Mouse (Mus musculus): ENCODE data around the gene Gtf2ird1. TPM values are rescaled to one million over a fixed set of nuclear protein-coding genes. Genes with fewer than 3 reads are reported as not detected.

The Gtf2ird1 gene
- polyA plus RNA-seq, 1 experiment from 2014 or later = 74.5 TPM

DNA sequence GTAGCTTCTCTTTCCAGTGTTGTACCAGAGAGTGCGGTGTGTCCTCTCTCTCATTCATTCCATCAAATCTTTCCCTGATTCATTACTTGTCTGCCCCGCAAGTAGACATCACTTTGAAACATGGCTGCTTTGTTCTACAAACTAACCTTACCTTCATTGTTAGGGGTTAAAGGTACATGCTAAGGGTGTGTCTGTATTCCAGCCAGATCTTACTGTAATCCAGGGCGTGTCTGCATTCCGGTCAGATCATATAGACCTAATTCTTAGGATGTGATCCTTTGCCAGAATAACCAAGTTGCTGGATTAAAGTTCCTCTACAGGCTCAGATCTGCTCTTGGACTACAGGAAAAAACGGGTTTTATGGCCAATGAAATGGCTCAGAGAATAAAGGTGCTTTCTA lies 36.8 kb downstream of the Gtf2ird1 start:
- Histone ChIP-seq H3K4me1 (replicated peaks) (peaks cover 7% of the 10 kb centered on the region; the same call in 1 of the 2 replicates), H3K36me3 (peaks cover 33% of the 10 kb centered on the region), H3K9me3 (no peaks in the 10 kb centered on the region), H3K9ac (no peak overlapping the region), H3K27me3 (no peaks in the 10 kb centered on the region), H3K4me2 (no peak overlapping the region), H3K4me3 (no peak overlapping the region), H3K27ac (0 out of 2 replicates have a peak overlapping the region, but pooled peaks have one; percentile 8)
- ATAC-seq (ENCODE audit: low FRiP score) = no peak
- WGBS = 94% methylated on average over 5 of the region's 5 CpGs

DNA sequence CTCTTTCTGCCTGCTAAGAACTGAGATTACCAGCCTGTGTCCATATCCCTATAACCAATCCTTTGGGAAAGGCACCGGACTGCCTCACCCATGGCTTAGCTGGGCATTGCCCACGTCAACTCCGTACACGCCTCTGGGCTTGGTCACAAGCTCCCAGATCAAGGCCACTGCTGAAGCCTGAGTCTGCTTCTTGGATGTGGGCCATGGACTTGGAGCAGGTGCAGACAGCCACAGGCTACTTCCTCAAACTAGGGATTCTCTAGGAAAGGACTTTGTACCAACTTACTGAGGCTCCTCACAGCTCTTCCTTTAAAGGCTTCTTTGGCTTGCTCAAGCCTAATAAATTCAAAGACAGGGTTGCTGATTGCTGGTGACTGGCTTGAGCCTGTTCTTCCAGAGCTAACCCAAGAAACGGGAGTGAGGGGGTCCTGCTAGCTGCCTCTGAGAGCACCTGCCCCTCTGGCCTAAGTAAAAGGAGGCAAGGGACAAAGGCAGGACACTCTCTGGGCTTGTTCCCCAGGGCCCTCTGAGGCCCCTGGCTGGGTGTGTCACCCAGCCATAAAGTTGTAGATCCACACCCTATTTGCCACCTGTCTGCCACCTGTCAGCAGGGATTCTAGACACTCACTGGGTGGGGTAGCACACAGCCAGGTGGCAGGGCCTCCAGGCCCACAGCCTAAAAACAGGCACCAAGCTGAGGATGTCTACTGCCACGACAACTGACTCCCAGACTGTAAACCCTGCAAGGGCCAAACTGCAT lies 38.0 kb downstream of the Gtf2ird1 start:
- Histone ChIP-seq H3K27me3 (no peaks in the 10 kb centered on the region), H3K4me3 (no peak overlapping the region), H3K9ac (no peak overlapping the region), H3K36me3 (peaks cover 45% of the 10 kb centered on the region), H3K9me3 (no peaks in the 10 kb centered on the region), H3K27ac (no peak overlapping the region), H3K4me2 (no peak overlapping the region), H3K4me1 (replicated peaks) (peaks cover 7% of the 10 kb centered on the region; the same call in 1 of the 2 replicates)
- ATAC-seq (ENCODE audit: low FRiP score) = no peak
- WGBS = 97% methylated on average over 6 of the region's 6 CpGs

GRCm38 (mm10) chr5:134412341-134412740 lies 44.2 kb downstream of the Gtf2ird1 start:
- no peak overlapping the region for H3K27ac ChIP-seq
- no peaks in the 10 kb centered on the region for H3K9me3 ChIP-seq
- H3K4me2 ChIP-seq = no peak overlapping the region
- no peaks in the 10 kb centered on the region for H3K4me1 ChIP-seq (replicated peaks)
- H3K4me3 ChIP-seq = no peak overlapping the region
- H3K9ac ChIP-seq = no peak overlapping the region
- WGBS = 92% methylated on average over 2 of the region's 2 CpGs
- no peaks in the 10 kb centered on the region for H3K27me3 ChIP-seq
- no peak for ATAC-seq (ENCODE audit: low FRiP score)
- H3K36me3 ChIP-seq = peaks cover 93% of the 10 kb centered on the region

DNA sequence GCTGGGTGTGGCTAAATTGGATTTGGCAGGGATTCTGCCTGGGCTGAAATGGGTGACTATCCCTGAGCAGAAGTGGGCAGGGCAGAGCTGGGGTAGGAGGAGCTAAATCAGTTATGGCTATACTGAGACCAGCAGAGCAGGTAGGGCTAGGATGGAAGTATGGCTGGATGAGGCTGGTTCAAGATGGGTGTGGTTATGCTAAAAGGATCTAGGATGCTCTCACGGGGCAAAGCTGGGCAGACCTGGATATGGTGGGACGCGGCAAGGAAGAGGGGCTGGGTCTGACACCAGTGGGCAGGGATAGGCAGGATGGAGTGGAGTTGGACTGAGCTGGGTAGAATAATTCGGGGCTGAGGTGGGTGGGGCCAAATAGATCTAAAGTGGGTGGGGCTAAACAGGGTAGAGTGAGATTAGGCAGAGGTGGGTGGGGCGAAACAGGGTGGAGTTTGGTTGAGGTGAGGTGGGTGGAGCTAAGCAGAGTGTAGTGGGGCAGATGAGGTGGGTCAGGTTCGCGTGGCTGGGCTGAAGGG lies 46.1 kb downstream of the Gtf2ird1 start:
- over 99% methylated on average over 7 of the region's 7 CpGs for WGBS
- Histone ChIP-seq H3K27ac (no peak overlapping the region), H3K27me3 (no peaks in the 10 kb centered on the region), H3K4me2 (no peak overlapping the region), H3K36me3 (peaks cover 93% of the 10 kb centered on the region), H3K4me1 (replicated peaks) (no peaks in the 10 kb centered on the region), H3K9me3 (no peaks in the 10 kb centered on the region), H3K4me3 (no peak overlapping the region), H3K9ac (no peak overlapping the region)
- peak; percentile 32; the same call in 1 of the 2 replicates for ATAC-seq (ENCODE audit: low FRiP score)

DNA sequence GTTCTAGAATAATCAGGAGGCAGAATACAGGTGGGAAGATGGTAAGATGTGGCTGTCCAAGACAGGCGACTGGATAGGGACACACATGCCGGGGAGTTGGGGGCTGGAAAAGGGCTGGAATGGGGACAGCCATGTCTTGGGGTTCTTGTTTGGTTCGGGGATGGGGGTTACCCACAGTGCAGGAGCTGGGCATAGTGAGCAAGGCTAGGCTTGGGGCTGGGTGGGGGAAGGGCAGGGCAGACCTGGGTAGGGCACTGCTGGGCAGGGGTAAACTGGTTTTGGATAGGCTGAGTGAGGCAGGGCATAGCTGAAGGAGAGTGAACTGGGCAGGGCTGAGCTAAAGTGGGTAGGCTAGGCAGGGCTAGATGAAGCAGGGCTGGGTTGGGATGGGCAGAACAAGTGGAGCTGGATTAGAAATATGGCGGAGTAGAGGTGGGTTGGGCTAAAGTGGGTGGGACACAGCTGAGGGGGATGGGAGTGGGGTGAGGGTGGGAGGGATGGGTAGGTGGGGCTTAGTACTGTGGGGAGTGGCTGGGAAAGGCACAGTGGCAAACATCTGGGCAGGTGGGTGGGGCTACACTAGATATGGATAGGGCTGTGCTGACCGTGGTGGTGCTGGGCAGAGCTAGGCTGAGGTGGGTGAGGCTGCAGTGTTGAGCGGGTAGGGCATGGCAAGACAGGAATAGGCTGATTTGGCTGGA lies 46.8 kb downstream of the Gtf2ird1 start:
- ATAC-seq (ENCODE audit: low FRiP score) = 0 out of 2 replicates have a peak, but pooled peaks have one; percentile 17
- H3K4me3 ChIP-seq = no peak overlapping the region
- no peak overlapping the region for H3K9ac ChIP-seq
- H3K4me1 ChIP-seq (replicated peaks) = no peaks in the 10 kb centered on the region
- H3K36me3 ChIP-seq = peaks cover 93% of the 10 kb centered on the region
- no peaks in the 10 kb centered on the region for H3K9me3 ChIP-seq
- H3K4me2 ChIP-seq = no peak overlapping the region
- no peaks in the 10 kb centered on the region for H3K27me3 ChIP-seq
- over 99% methylated on average over 6 of the region's 6 CpGs for WGBS
- H3K27ac ChIP-seq = no peak overlapping the region

DNA sequence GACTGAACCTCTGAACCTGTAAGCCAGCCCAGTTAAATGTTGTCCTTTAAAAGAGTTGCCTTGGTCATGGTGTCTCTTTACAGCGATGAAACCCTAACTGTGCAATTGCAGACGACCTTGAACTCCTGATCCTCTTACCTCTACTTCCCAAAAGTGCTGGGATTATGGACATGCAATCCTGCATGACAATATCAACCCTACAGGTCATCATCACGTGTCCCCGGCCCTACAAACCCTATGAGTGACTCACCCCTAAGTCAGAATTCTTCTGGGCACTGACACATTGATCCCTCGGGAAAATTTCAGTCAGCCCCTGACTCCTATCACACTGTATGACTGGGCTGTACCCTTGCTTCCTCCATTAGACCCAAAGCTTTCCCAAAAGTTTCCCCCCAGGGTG lies 48.4 kb downstream of the Gtf2ird1 start:
- Histone ChIP-seq H3K36me3 (peaks cover 96% of the 10 kb centered on the region), H3K9ac (no peak overlapping the region), H3K27me3 (no peaks in the 10 kb centered on the region), H3K4me1 (replicated peaks) (no peaks in the 10 kb centered on the region), H3K9me3 (no peaks in the 10 kb centered on the region), H3K4me2 (no peak overlapping the region), H3K27ac (no peak overlapping the region), H3K4me3 (no peak overlapping the region)
- no peak for ATAC-seq (ENCODE audit: low FRiP score)
- 95% methylated on average over 5 of the region's 5 CpGs for WGBS

DNA sequence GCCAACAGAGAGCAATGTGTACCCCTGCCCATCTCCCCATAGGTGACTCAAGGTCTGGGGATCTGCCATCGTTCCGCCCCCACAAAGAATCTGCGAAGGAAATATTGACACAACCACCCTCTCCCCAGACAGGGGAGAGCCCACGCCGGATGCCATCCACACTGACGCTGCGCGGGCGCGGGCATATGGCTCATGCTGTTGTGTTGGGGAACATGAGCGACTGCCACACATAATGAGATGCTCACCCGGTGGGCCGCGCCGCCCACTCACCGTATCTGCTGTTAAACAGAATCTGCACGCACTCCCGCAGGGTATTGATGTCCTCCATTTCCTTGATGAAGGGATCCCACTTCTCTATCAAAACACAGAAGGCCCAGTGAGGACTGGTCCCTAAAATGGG lies 54.7 kb downstream of the Gtf2ird1 start:
- no peaks in the 10 kb centered on the region for H3K9me3 ChIP-seq
- ATAC-seq (ENCODE audit: low FRiP score) = no peak
- H3K27ac ChIP-seq = no peak overlapping the region
- no peak overlapping the region for H3K4me2 ChIP-seq
- H3K27me3 ChIP-seq = no peaks in the 10 kb centered on the region
- H3K36me3 ChIP-seq = peaks cover 99% of the 10 kb centered on the region
- 94% methylated on average over 18 of the region's 18 CpGs for WGBS
- 0 out of 2 replicates have a peak, but pooled peaks cover under 1% of the 10 kb centered on the region for H3K4me1 ChIP-seq (replicated peaks)
- H3K4me3 ChIP-seq = no peak overlapping the region
- H3K9ac ChIP-seq = no peak overlapping the region

DNA sequence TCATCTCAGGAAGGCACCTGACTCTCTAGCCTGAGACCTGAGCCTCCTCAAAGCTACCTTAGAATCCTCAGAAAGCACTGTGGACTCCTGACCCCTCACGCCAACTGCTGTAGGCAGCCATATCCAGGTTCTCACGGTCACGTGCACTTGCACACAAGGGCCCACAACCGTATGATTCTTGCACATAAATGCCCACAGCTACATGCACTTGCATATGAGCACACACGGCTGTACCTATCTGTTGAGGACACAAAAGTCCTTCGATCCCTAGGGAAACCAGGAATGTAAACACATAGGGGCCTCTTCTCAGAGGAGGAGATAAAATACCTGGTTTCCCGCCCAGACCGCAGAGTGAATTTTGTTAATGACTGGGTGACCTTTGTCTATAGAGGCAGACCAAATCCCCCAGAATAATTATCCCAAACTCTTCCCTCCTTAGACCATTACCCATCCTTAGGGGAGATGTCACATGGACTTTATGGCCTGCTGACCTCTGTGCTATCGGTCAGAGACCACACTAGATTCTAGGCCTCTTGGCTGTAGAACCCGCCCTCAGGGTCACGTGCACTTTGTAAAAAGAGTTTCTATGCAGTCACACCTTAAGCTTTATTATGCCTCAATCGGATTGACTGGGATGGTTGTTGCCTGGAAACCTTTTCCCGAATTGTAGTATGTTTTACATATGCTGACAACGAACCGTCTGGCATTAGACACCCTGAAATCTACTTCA lies 58.9 kb downstream of the Gtf2ird1 start:
- no peaks in the 10 kb centered on the region for H3K27me3 ChIP-seq
- no peak overlapping the region for H3K9ac ChIP-seq
- H3K36me3 ChIP-seq = peaks cover 98% of the 10 kb centered on the region
- no peak overlapping the region for H3K27ac ChIP-seq
- 0 out of 2 replicates have a peak, but pooled peaks cover 3% of the 10 kb centered on the region for H3K4me1 ChIP-seq (replicated peaks)
- ATAC-seq (ENCODE audit: low FRiP score) = no peak
- H3K4me3 ChIP-seq = no peak overlapping the region
- no peaks in the 10 kb centered on the region for H3K9me3 ChIP-seq
- no peak overlapping the region for H3K4me2 ChIP-seq
- WGBS = 95% methylated on average over 15 of the region's 15 CpGs

- H3K9me3 ChIP-seq = no peaks in the 10 kb centered on the region
- no peak overlapping the region for H3K4me2 ChIP-seq
- peaks cover 98% of the 10 kb centered on the region for H3K36me3 ChIP-seq
- 0 out of 2 replicates have a peak, but pooled peaks cover 3% of the 10 kb centered on the region for H3K4me1 ChIP-seq (replicated peaks)
- no peak for ATAC-seq (ENCODE audit: low FRiP score)
- no peaks in the 10 kb centered on the region for H3K27me3 ChIP-seq
- H3K9ac ChIP-seq = no peak overlapping the region
- no peak overlapping the region for H3K4me3 ChIP-seq
- no peak overlapping the region; the same call in 1 of the 2 replicates for H3K27ac ChIP-seq
- 83% methylated on average over 9 of the region's 9 CpGs for WGBS
Measured at GRCm38 (mm10) chr5:134396519-134396918, 60.0 kb downstream of the Gtf2ird1 start.

- Histone ChIP-seq H3K27me3 (no peaks in the 10 kb centered on the region), H3K4me1 (replicated peaks) (0 out of 2 replicates have a peak, but pooled peaks cover 3% of the 10 kb centered on the region), H3K4me2 (no peak overlapping the region), H3K9me3 (no peaks in the 10 kb centered on the region), H3K36me3 (peaks cover 99% of the 10 kb centered on the region), H3K4me3 (no peak overlapping the region), H3K9ac (no peak overlapping the region), H3K27ac (peak overlapping the region; percentile 48; the same call in 1 of the 2 replicates)
- no peak for ATAC-seq (ENCODE audit: low FRiP score)
- 62% methylated on average over 10 of the region's 10 CpGs for WGBS
Measured at GRCm38 (mm10) chr5:134394624-134395023, 61.9 kb downstream of the Gtf2ird1 start.

GRCm38 (mm10) chr5:134393624-134394023 lies 62.9 kb downstream of the Gtf2ird1 start:
- Histone ChIP-seq H3K4me2 (no peak overlapping the region), H3K27me3 (no peaks in the 10 kb centered on the region), H3K9ac (no peak overlapping the region), H3K4me3 (no peak overlapping the region), H3K36me3 (peaks cover 99% of the 10 kb centered on the region), H3K27ac (no peak overlapping the region), H3K4me1 (replicated peaks) (0 out of 2 replicates have a peak, but pooled peaks cover 3% of the 10 kb centered on the region), H3K9me3 (no peaks in the 10 kb centered on the region)
- 87% methylated on average over 6 of the region's 6 CpGs for WGBS
- no peak for ATAC-seq (ENCODE audit: low FRiP score)

DNA sequence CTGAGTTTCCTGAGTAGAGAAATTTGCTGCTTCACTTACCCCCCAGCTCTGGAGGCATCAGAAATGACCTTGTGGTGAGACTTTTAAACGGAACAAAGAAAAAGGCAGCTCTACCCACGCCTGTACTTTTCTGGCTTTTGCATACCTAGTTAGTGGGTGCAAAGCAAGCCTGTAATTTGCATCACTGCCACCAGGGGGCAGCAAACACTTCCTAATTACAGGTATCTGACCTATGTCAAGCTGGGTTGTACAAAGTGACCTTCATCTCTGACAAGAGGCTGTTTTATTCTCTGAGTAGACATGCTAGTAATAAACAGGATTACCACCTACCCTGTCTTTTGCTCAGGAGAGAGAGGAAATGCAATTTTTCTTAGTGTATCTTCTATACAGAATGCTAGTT lies 71.4 kb downstream of the Gtf2ird1 start:
- no peaks in the 10 kb centered on the region for H3K4me1 ChIP-seq (replicated peaks)
- WGBS = 76% methylated on average over 2 of the region's 2 CpGs
- no peak overlapping the region for H3K9ac ChIP-seq
- no peak overlapping the region for H3K4me2 ChIP-seq
- H3K27ac ChIP-seq = no peak overlapping the region
- H3K9me3 ChIP-seq = no peaks in the 10 kb centered on the region
- H3K4me3 ChIP-seq = no peak overlapping the region
- ATAC-seq (ENCODE audit: low FRiP score) = no peak
- H3K36me3 ChIP-seq = peaks cover 95% of the 10 kb centered on the region
- no peaks in the 10 kb centered on the region for H3K27me3 ChIP-seq
